Mouse (Mus musculus): ENCODE measurements at regions not wholly inside any gene's neighbourhood (a gene's known extent, or its start where the extent isn't known, plus 50 kb on each side); places are given as distances from the start of the nearest gene placed in this dataset.

DNA sequence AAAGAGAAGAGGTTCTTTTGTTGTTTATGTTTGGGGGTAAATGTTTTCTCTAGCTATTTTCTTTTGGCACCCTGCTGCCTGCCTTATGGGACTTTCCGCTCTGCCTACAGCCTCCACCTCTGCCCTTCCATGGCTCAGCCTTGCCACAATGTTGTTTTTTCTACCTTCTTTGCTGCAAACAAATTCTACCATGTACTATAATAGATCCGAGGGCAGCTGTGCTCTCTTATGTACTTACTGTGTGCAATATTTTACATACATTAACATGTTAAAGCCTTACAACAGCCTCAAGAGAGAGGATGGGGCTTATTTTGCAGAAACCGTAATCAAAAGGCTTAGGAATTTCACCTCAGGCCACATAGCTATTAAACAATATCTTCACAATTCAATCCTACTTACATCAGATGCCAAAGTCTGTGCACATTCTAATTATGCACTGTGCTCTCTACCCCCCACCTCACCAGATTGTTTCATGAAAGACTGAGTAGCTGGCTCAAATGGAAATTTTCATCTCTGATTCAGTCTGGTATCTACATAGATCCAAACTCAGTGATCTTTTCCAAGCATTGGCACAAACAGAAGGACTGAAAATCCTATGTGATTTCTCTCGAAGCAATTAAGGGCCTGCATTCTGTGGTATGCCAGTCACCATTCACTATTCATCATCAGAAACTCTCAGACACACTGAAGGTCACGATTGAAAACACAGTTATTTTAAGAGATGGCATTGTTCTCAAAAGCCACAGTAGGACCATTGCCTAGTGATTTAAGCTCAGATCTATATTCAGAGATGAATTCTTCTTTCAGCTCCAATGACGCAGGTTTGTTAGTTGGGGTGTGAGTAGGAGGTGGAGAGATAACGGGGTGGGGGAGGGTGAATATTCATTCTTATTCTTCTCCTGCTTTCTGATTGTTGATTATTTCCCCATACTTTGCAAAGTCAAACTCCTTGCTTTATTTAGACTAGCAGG, 675.2 kb downstream of the Kcna4 start:
- no peak for TF ChIP-seq CTCF (IDR thresholded peaks at IDR 0.05; ENCODE audit: borderline replicate concordance, extremely low read depth, insufficient read depth, insufficient read length)
- no peak for TF ChIP-seq POLR2A (IDR thresholded peaks at IDR 0.05; ENCODE audit: borderline replicate concordance, extremely low read depth, insufficient read depth, insufficient read length, poor library complexity, severe bottlenecking)
